Mouse (Mus musculus) kidney, postnatal 4 days (tissue): ENCODE measurements around the gene Emp2.
A peak's percentile ranks its signal among the peaks of the same experiment; 100 is the strongest.

Experiments
- DNase-seq, 2 experiments: peaks; one replicate each; pipeline ENCODE4 v3.0.0; 2021; ENCODE audit warnings: mixed read lengths in 2 of 2

Emp2 gene

DNA sequence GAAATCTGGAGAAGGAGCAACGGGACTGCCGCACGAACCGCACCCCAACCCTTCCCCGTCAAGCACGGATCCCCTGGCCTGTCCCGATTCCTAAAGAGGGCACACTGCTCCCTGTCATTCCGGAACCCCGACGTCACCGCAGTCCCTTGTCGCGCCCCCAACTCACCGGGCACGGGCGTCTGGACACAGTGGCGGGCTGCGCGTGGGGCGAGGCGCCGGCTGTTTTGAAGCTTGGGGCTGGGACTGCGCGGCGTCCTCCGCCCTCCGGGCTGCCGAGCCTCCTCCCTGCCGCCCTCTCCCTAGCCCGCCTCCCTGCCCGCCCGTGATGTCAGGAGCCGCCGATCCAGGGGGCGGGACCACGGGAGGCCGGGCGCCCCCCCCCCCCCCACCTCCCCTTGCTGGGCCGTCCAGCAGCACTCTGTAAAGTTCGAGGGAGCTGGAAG lies at the start of gene Emp2:
Gene Emp2, minus strand, starts transcription at position 323 of the 443 bp plus-strand sequence.
- DNase-seq, result peak; percentile 77 to 84

DNA sequence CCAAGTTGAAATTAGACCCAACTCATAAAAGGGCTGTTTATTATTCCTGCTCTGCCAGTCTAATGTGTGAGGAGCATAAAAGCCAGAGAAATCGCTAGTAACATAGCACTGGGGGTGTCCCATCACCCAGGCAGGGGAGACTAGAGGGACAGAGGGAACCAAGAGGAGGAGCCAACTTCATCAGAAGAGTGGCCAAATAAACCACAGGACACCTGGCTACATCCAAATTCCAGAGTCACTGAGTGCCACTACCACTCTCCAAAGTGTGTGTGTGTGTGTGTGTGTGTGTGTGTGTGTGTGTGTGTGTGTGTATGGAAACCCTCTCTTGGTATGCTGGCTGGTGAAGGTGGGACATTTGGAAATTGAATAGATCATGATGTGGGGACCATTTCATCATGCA lies 49.3 kb upstream of the Emp2 start:
- DNase-seq, result no peak

- DNase-seq, result no peak
Observed at GRCm38 (mm10) chr16:10359241-10359640, 45.5 kb upstream of the Emp2 start.

DNA sequence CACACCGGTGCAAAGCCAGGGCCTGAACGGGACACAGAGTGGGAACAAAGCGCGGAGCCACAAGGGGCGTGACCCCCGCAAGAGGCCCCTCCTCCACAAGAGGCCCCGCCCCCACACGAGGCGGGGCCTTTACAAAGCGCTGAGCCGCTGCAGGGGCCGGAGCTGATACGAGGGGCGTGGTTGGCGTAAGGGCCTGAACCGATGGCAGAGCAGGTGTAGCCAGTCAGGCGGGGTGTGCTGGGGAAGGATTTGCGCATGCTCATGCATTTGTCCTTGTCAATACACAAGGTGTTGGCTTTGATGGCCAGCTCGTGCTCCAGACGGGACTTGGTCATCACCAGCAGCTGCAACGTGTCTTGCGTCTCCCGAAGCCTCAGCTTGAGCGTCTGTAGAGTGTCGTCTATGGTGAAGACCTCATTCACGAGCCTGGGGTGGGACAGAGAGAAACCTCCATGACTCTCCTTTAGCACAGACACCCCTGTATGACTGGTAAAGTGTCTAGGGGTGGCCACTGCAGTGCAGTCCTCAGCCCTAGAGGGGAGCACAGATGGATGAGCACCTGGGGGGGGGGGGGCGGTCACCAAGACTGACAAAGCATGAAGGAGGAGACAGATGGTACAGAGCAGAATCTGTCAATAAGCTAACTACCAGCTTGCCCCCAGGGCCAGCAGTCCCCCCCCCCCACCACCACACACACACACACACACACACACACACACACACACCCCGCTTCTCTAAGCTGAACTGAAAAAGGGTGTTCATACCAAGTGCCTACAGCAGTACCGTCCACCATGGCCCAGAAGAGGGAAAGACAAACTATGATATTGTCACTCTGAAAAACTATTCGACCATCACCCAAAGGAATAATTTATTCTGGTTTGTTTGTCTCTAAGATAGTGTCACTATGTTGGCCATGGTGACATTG lies 44.5 kb upstream of the Emp2 start:
- DNase-seq, result peak; percentile 74 to 84

DNA sequence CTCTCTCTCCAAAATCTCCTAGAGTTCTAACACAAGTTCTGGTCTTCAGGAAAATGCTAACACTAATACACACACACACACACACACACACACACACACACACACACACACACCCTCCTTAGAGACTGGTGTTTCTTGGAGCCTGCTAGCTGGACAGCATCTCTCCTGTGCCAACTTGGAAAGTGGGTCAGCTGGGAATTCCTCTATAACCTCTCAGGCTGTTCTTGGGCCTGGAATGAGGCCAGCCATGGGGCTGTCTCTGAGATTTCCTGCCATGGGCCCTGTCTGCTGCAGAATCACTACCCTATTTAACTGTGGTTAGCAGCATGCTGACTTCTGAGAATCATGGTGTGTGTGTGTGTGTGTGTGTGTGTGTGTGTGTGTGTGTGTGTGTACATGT lies 41.2 kb upstream of the Emp2 start:
- peak in 1 of 2 experiments; percentile 22 for DNase-seq

- no peak for DNase-seq
Observed at GRCm38 (mm10) chr16:10351050-10351636, 37.4 kb upstream of the Emp2 start.

DNA sequence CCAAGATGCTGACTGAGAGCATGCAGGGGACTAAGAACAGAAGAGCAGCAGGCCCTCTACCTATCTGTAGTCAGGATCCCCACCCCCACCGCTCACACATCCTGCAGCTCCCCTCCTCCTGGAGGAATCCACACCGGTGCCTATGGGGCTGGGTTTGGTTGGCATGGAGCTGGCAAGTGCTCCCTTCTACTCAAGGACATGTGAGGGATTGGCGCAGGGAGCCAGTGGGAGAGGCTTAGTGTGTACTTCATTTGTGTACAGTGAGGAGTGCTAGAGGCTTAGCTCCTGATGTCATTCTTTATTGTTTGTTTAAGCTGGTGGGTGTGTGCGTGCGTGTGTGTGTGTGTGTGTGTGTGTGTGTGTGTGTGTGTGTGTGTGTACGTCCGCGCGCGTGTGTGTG lies 36.1 kb upstream of the Emp2 start:
- peak in 1 of 2 experiments; percentile 22 for DNase-seq

- peak; percentile 41 to 58 for DNase-seq
Observed at GRCm38 (mm10) chr16:10349436-10349835, 35.7 kb upstream of the Emp2 start.

DNA sequence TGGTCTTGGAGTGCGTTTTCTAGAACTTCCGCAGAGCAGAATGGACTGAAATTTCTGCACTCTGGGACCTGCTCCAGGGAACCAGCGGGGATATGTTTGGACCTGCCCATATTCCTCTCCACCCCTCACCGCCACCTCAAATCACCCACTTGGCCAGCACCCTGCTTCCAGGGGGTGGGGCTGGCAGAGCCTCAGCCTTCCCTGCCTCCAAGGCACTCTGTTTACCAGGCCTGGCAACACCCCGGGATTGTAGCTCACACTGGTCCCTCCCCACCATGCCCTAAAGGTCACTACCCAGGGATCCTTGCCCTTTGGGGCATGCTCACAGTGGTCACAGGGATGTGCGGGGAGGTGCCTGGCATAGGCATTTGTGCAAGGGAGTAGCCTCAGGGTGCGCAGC lies 33.8 kb upstream of the Emp2 start:
- DNase-seq, result no peak

DNA sequence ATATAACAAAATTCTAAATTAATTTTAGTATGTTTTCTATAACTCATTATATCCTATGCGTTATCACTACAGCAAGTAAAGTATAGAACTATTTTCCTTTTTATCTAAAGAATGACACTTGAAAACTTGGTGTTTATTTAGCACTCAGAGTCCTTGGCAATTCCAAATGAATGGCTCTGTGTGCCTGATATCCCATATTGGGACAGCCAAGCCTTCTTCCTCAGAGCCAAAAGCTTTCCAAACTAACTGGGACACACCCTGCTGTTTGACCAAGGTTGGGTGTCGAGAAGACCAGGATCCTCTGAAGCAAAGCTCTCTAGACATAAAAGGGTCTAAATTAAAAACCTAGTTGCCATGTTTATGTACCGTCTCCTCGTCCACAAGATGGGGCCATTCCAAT lies 27.3 kb upstream of the Emp2 start:
- DNase-seq, result no peak

- no peak for DNase-seq
Observed at GRCm38 (mm10) chr16:10339930-10340329, 26.2 kb upstream of the Emp2 start.

DNA sequence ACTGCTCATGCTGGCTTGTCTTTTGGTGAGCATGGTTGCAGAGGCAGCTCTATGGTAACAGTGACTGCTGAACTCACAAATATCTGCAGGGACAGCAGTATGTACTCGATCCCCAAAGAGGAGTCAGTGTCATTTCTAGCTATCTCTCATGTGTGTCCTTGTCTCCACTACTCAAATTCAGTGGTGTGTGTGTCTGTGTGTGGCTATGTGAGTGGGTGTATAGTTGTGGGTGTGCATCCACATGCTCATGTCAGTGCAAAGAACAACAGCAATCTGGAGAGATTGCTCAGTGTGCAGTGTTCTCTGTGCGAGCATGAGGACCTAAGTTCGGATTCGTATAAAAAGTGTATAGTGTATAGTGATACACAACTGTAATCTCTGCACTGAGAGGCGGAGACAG lies 24.8 kb upstream of the Emp2 start:
- no peak for DNase-seq

GRCm38 (mm10) chr16:10337422-10338197 lies 23.8 kb upstream of the Emp2 start:
- DNase-seq, result no peak

GRCm38 (mm10) chr16:10336454-10337421 lies 23.0 kb upstream of the Emp2 start:
- no peak for DNase-seq

- DNase-seq, result no peak
Observed at GRCm38 (mm10) chr16:10335953-10336352, 22.2 kb upstream of the Emp2 start.

DNA sequence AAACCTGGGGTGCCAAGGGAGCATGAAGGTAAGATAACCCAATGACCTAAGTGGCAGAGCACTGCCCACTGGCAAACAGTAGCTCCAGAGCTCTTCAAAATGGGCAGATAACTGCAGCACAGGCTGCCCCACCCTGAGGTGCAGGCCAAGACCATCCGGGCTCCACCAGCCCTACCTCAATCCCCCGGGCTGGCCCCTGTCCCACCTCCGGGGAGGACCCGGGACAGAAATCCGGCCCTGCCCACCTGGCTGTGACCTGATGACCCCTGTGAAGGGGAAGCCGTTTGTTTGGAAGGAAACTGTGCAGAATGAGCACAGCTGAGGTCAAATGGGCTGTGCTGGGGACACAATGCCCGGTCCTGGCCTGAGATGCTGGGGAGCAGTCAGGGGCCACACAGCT lies 19.0 kb upstream of the Emp2 start:
- DNase-seq, result no peak

- peak; percentile 19 to 50 for DNase-seq
Observed at GRCm38 (mm10) chr16:10330586-10331495, 17.1 kb upstream of the Emp2 start.

DNA sequence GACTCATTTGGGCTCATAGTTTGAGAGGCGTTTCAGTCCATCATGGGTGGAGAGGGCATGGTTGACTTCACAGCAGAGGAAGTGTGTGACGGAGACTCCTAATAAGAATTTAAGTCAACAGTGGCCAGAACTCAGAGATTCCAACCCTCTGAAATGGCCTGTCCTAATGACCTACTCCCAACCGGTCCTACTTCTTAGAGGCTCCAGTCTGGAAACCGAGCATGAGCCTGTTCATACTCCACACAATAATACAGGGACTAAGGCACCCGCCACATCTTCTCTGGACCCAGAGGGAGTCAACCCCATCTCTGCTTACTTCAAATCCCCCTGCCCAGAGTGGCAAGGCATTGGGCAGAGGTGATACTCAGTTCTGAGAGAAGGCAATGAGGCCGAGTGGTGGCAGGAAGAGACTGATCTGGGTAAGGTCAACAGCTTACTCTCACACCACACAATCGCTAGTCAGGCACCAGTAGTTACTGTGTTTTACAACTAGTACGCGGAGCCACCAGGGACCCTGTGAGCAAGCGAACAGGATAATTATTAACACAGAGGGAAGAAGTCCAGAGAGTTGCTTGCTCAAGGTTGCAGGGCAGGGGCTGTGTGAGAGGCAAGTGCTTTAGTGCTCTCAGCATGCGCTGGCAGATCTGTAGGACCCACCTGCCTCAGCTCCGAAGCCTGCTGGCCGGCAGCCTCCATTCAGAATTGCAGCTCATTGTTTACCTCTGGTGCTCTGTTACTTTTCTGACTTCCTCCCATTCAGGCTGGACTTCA lies 14.0 kb upstream of the Emp2 start:
- DNase-seq, result peak; percentile 43 to 68

DNA sequence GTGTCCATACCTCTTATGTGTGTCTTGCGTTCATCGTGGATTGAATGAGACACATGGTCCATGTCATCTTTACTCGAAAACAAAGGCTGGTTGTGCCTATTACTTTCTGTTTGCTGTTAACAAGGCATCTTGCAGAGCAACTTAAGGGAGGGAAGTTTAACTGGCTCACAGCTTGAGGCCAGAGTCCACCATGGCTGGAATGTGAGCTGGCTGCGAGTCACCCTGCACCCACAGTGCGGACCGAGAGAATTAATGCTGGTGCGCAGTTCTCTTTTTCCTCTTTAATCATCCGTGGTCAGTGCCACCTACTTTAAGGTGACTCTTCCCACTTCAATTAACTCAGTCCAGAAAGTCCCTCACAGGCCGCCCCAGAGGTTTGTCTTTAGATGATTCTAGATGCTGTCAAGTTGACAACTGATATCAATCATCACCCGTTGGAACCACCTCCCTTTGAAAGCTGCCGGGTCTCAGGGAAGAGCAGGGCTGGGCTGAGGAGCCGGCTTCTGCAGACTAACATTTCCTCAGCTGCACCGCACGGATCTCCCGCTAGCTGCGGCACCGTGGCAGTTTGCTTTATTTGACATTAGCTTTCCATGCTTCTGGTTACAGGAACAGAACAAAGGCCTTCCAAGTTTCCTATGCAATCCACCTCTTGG lies 6.3 kb upstream of the Emp2 start:
- DNase-seq, result peak; percentile 28 to 60

DNA sequence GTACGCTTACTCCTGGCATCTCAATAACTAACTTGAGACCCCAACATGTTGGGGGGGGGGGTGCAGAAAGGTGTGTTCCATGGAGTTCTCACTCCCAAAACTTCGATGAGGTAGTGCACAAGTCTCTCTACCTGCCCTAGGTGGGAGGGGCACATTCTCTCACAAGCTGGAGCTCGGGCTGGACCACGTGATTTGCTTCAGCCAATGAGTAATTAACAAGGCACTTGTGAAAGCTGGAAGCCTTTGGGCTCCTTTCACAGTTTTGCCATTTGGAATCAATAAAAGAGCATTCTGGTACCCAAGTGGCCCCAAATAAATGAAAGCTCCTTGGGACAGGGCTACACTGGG lies 3.4 kb upstream of the Emp2 start:
- no peak for DNase-seq
